Mouse (Mus musculus) heart, embryonic 12.5 days (tissue): ENCODE results near the gene Pcdh7. TPM values are rescaled to one million over a fixed set of nuclear protein-coding genes. Genes with fewer than 3 reads are reported as not detected.
"Not testable (repeated sequence)": the region's sequence is repeated elsewhere in the genome, so short reads cannot be mapped to it uniquely, and the experiment has no call there.

Experiments used
- ATAC-seq: fragments of 200-750 bp; cut with Nextera tagmentation; 2 replicates; pipeline ENCODE4 v1.8.0; 2017; ENCODE audit warnings: moderate TSS enrichment, moderate library complexity; ENCODE audit not compliant: insufficient number of reproducible peaks, low FRiP score
- H3K27ac ChIP-seq: fragments of 300-500 bp; sonication (generic); 2 replicates; pipeline ENCODE4 v1.5.1; 2016; ENCODE audit warnings: mild to moderate bottlenecking, moderate library complexity; ENCODE audit not compliant: poor library complexity, severe bottlenecking
- H3K27me3 ChIP-seq: fragments of 300-500 bp; sonication (generic); replicated peaks from 2 replicates; pipeline ENCODE4 v1.6.1; 2016; ENCODE audit warnings: mild to moderate bottlenecking, moderate library complexity
- H3K36me3 ChIP-seq: fragments of 300-500 bp; sonication (generic); 2 replicates; pipeline ENCODE4 v1.6.1; 2016; ENCODE audit warnings: mild to moderate bottlenecking, moderate library complexity
- H3K4me1 ChIP-seq: fragments of 300-500 bp; sonication (generic); replicated peaks from 2 replicates; pipeline ENCODE4 v1.6.1; 2016; ENCODE audit warnings: mild to moderate bottlenecking
- H3K4me2 ChIP-seq: fragments of 300-500 bp; sonication (generic); 2 replicates; pipeline ENCODE4 v1.6.1; 2016; ENCODE audit warnings: mild to moderate bottlenecking, moderate library complexity
- H3K4me3 ChIP-seq: fragments of 300-500 bp; sonication (generic); 2 replicates; pipeline ENCODE4 v1.5.1; 2016; ENCODE audit warnings: mild to moderate bottlenecking
- H3K9ac ChIP-seq: fragments of 300-500 bp; sonication (generic); 2 replicates; pipeline ENCODE4 v1.6.1; 2016; ENCODE audit warnings: mild to moderate bottlenecking, moderate library complexity
- H3K9me3 ChIP-seq: fragments of 300-500 bp; sonication (generic); replicated peaks from 2 replicates; pipeline ENCODE4 v1.6.1; 2016; ENCODE audit warnings: mild to moderate bottlenecking, moderate library complexity
- WGBS: fragments of 180-500 bp; shearing (Covaris S2); methylation state at CpG from one replicate; pipeline ENCODE4 v1.1.7; 2016; 5-methylcytosine and 5-hydroxymethylcytosine counted together
- polyA plus RNA-seq: library from polyadenylated mRNA; unstranded; fragments of >200 nt; fragmentation: Nextera tagmentation; extraction: Ambion mirVana; gene quantifications from 2 replicates; pipeline ENCODE4 v1.2.1, GENCODE M21; 2016

Gene Pcdh7
- polyA plus RNA-seq, 1 experiment from 2014 or later, result 25.9 TPM

DNA sequence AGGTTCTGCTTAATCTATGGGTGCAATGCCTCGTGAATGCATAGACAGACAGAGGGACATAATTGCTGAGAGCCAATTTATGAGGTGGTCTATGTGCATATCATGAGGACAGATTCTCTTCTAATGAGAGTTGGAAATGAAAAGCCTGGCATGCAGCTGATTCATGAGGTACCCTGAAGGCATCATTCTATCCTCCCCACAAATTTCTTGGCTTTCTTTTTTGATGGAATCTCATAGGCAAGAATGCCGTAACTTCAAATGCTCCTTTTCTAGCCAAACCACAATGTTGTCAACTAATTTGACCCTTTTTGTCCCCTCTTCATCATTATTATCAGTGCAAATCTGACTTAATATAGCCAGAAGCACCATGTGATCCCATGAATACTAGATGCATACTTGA, 426.1 kb downstream of the Pcdh7 start:
- no peaks in the 10 kb centered on the region for H3K9me3 ChIP-seq
- no peak for ATAC-seq
- H3K9ac ChIP-seq, result no peak overlapping the region
- H3K4me3 ChIP-seq, result no peak overlapping the region
- WGBS, result 73% methylated on average over 2 of the region's 2 CpGs
- no peaks in the 10 kb centered on the region for H3K4me1 ChIP-seq
- H3K36me3 ChIP-seq, result no peaks in the 10 kb centered on the region
- H3K27me3 ChIP-seq, result no peaks in the 10 kb centered on the region
- no peak overlapping the region for H3K27ac ChIP-seq
- no peak overlapping the region for H3K4me2 ChIP-seq

DNA sequence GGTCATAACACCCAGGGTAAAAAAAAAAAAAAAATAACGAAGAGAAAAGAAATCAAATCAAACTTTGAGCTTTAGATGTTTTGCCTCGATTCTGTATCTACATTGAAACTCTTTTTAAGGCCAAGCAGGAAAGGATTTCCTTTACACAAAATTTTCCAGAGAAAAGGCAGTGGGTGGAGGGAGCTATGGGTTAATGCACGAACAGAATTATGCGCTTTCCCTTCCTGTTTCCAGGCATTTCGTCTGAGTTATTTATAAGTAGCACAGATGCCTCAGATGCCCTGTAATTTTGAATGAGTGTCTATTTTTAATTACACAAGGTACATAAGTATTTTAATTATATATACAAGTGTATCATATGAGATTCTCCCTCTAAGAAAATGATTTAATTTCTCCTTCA, 436.2 kb downstream of the Pcdh7 start:
- no peaks in the 10 kb centered on the region for H3K9me3 ChIP-seq
- ATAC-seq, result no peak
- no peak overlapping the region for H3K4me2 ChIP-seq
- H3K36me3 ChIP-seq, result no peaks in the 10 kb centered on the region
- WGBS, result 58% methylated on average over 5 of the region's 5 CpGs
- no peaks in the 10 kb centered on the region for H3K4me1 ChIP-seq
- H3K27ac ChIP-seq, result no peak overlapping the region
- H3K27me3 ChIP-seq, result no peaks in the 10 kb centered on the region
- no peak overlapping the region for H3K4me3 ChIP-seq
- no peak overlapping the region for H3K9ac ChIP-seq

DNA sequence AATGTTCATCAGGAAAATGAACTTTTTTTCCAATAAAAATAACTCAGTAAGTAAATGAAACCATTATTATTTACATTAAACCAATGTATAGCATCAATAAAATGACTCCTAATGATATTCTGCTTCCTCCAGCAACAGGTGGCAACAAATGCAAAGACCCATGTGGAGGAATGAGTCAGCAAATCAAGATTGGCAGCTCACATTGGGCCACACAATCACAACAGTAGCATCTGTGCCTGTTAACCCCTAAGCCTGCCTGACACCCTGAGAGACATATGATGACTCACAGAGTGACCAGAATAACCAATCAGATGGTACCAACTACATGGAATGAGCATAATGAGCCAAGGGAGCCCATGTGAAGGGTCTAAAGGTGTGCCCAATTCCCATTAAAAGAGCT, 454.5 kb downstream of the Pcdh7 start:
- no peak overlapping the region for H3K4me2 ChIP-seq
- no peaks in the 10 kb centered on the region for H3K27me3 ChIP-seq
- H3K27ac ChIP-seq, result no peak overlapping the region
- H3K4me3 ChIP-seq, result no peak overlapping the region
- no peaks in the 10 kb centered on the region for H3K9me3 ChIP-seq
- H3K36me3 ChIP-seq, result no peaks in the 10 kb centered on the region
- no peak for ATAC-seq
- H3K9ac ChIP-seq, result no peak overlapping the region
- H3K4me1 ChIP-seq, result no peaks in the 10 kb centered on the region

DNA sequence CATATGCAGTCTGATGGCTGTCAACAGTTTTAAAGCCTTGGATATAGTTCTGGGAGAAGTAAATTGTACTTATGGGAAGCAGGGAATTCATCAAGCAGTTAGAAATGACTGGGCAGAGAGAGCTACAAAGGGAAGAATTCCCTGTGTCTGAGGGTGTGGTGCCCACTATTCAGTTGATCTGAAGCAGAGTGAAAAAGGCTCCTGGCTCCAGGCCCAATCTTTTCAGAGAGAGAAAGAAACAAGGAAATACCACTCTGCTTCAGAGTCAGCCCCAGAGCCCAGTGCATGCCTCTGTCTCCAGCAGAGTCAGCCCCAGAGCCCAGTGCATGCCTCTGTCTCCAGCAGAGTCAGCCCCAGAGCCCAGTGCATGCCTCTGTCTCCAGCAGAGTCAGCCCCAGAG, 456.6 kb downstream of the Pcdh7 start:
- H3K4me3 ChIP-seq, H3K9ac ChIP-seq, H3K27me3 ChIP-seq, H3K9me3 ChIP-seq, H3K36me3 ChIP-seq, H3K4me1 ChIP-seq, ATAC-seq, H3K4me2 ChIP-seq: not testable (repeated sequence)
- H3K27ac ChIP-seq, result 0 out of 2 replicates have a peak overlapping the region, but pooled peaks have one; percentile 54

DNA sequence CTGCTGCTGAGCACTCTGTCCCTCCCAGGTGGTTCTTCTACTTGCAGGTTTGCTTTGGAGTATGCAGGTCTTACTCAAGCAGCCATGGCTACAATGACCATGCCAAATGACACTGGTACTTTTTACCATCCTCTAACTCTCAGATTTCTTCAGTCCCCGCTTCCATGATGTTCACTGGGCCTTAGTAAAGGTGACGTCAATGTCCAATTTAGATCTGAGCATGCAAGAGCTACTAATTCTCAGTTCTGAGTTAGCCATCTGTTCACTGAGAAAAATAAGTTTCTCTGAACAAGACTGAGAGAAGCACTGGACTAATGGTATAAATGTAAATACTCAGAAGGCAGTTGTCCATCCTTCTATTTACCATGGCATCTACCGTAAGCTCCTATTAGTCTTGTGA, 457.8 kb downstream of the Pcdh7 start:
- H3K9me3 ChIP-seq, result no peaks in the 10 kb centered on the region
- no peak overlapping the region for H3K4me2 ChIP-seq
- H3K27ac ChIP-seq, result no peak overlapping the region
- H3K36me3 ChIP-seq, result no peaks in the 10 kb centered on the region
- H3K4me3 ChIP-seq, result no peak overlapping the region
- no peak overlapping the region for H3K9ac ChIP-seq
- ATAC-seq, result no peak
- no peaks in the 10 kb centered on the region for H3K4me1 ChIP-seq
- WGBS, result 92% methylated on average over 3 of the region's 3 CpGs
- no peaks in the 10 kb centered on the region for H3K27me3 ChIP-seq
